Mouse (Mus musculus) neural tube, embryonic 14.5 days (tissue): ENCODE data around the gene Gm26661. TPM values are rescaled to one million over a fixed set of nuclear protein-coding genes. Genes with fewer than 3 reads are reported as not detected.

Source experiments
- ATAC-seq: fragments of 200-750 bp; cut with Nextera tagmentation; 2 replicates; pipeline ENCODE4 v1.8.0; 2017; ENCODE audit warnings: low read depth, mild to moderate bottlenecking, moderate TSS enrichment, moderate library complexity
- H3K27ac ChIP-seq: fragments of 300-500 bp; sonication (generic); 2 replicates; pipeline ENCODE4 v1.5.1; 2014; ENCODE audit warnings: low read depth, mild to moderate bottlenecking, control low read depth, low read length, moderate library complexity, mixed read lengths
- H3K27me3 ChIP-seq: fragments of 300-500 bp; sonication (generic); 2 replicates; pipeline ENCODE4 v1.6.1; 2014; ENCODE audit warnings: low read length; ENCODE audit not compliant: control insufficient read depth, insufficient read depth
- H3K36me3 ChIP-seq: fragments of 300-500 bp; sonication (generic); 2 replicates; pipeline ENCODE4 v1.6.1; 2014; ENCODE audit warnings: low read length, mixed read lengths; ENCODE audit not compliant: control insufficient read depth, insufficient read depth
- H3K4me1 ChIP-seq: fragments of 300-500 bp; sonication (generic); 2 replicates; pipeline ENCODE4 v1.6.1; 2014; ENCODE audit warnings: low read length; ENCODE audit not compliant: control insufficient read depth, insufficient read depth
- H3K4me2 ChIP-seq: fragments of 300-500 bp; sonication (generic); 2 replicates; pipeline ENCODE4 v1.6.1; 2014; ENCODE audit warnings: mild to moderate bottlenecking, low read depth, low read length, control low read depth
- H3K4me3 ChIP-seq: fragments of 300-500 bp; sonication (generic); 2 replicates; pipeline ENCODE4 v1.5.1; 2014; ENCODE audit warnings: low read depth, low read length, control low read depth, mixed read lengths
- H3K9ac ChIP-seq: fragments of 300-500 bp; sonication (generic); replicated peaks from 2 replicates; pipeline ENCODE4 v1.6.1; 2014; ENCODE audit warnings: low read depth, mild to moderate bottlenecking, control low read depth, low read length, mixed read lengths
- H3K9me3 ChIP-seq: fragments of 300-500 bp; sonication (generic); 2 replicates; pipeline ENCODE4 v1.6.1; 2016; ENCODE audit warnings: low read length; ENCODE audit not compliant: control insufficient read depth
- WGBS: fragments of 180-500 bp; shearing (Covaris S2); extraction: QIAGEN DNeasy Blood & Tissue Kit; methylation state at CpG from one replicate; pipeline ENCODE4 v1.1.7; 2014; 5-methylcytosine and 5-hydroxymethylcytosine counted together
- polyA plus RNA-seq: library from polyadenylated mRNA; unstranded; fragments of >200 nt; fragmentation: Nextera tagmentation; extraction: Ambion mirVana; gene quantifications from 2 replicates; pipeline ENCODE4 v1.2.1, GENCODE M21; 2014

The Gm26661 gene
- polyA plus RNA-seq: not detected in 2 replicates

- no peaks in the 10 kb centered on the region for H3K9me3 ChIP-seq
- peak; percentile 89 for ATAC-seq
- H3K4me3 ChIP-seq: peak within 1 kb of the TSS; percentile 34
- peak within 1 kb of the TSS; percentile 76 for H3K4me2 ChIP-seq
- H3K27me3 ChIP-seq: no peaks in the 10 kb centered on the region
- H3K27ac ChIP-seq: no peak within 1 kb of the TSS
- peak within 1 kb of the TSS; percentile 39 for H3K9ac ChIP-seq
- H3K36me3 ChIP-seq: no peaks in the 10 kb centered on the region
- H3K4me1 ChIP-seq: peaks cover 8% of the 10 kb centered on the region; the same call in 1 of the 2 replicates
- 3% methylated on average over 30 of the region's 30 CpGs for WGBS
Measured at GRCm38 (mm10) chr14:7791532-7792159, at the start of gene Gm26661. TSS of gene Gm26661 (plus strand) at chr14:7791587.

DNA sequence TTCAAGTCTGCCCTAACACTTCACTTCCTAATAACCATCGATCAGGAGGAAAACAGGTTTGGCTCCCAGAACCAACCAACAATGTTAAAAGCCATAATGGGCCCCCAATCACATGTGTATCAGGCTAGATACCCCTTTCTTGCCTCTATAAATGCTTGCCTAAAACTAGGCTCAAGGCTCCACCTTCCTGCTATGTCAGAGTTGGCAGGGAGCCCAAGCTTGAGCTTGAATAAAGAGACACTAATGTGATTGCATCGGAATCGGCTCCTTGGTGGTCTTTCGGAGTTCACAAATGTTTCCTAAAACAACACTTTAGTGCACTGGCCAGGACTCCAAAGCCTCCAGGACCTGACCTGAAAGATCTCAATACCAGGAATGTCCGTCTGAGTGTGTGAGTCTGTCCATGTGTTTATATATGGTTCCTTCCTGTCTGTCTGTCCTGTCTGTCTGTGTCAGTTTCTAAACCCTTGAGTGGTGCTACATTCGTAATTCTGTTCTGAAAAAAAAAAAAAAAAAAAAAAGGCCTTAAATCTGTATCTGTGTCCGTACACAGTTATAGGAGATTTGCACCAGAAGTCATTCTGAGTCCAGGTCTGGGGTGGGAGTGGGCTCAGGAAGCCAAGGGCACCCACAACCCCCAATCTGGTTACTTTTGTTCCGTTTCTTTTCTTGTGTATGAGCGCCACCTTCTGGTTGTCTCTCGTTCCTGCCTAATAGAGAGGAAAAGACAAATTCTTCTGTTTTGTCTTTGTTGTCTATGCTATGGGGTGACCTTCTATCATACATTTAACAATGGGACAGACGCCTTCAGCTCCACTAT is 42.2 kb upstream of the Gm26661 start:
- Histone ChIP-seq H3K4me1 (no peaks in the 10 kb centered on the region), H3K27me3 (no peaks in the 10 kb centered on the region), H3K4me3 (peak overlapping the region; percentile 12; the same call in 1 of the 2 replicates), H3K9me3 (no peaks in the 10 kb centered on the region), H3K4me2 (peak overlapping the region; percentile 41), H3K9ac (peak overlapping the region; percentile 39; the same call in 1 of the 2 replicates), H3K36me3 (no peaks in the 10 kb centered on the region), H3K27ac (peak overlapping the region; percentile 67)
- peak; percentile 96 for ATAC-seq
- 28% methylated on average over 11 of the region's 11 CpGs for WGBS

DNA sequence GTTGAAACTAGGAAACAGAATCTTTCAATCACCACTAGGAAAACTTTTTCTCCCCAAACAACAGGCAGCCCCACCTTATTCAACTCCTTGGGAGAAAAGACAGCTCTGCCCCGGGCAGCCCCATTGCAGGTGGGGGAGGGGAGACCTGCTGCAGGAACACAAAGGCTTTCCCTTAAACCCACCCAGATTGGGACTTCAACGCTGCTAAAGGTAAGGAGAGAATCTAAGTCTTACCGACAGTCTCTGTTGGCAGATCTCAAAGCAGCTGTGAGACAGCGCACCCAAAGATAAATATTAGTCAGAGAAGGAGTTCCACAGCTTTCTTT is 41.7 kb upstream of the Gm26661 start:
- WGBS: 10% methylated on average over 4 of the region's 4 CpGs
- Histone ChIP-seq H3K27me3 (no peaks in the 10 kb centered on the region), H3K36me3 (no peaks in the 10 kb centered on the region), H3K4me3 (peak overlapping the region; percentile 12; the same call in 1 of the 2 replicates), H3K9me3 (no peaks in the 10 kb centered on the region), H3K9ac (peak overlapping the region; percentile 39; the same call in 1 of the 2 replicates), H3K27ac (peak overlapping the region; percentile 67), H3K4me1 (no peaks in the 10 kb centered on the region), H3K4me2 (peak overlapping the region; percentile 41)
- peak; percentile 92 for ATAC-seq

DNA sequence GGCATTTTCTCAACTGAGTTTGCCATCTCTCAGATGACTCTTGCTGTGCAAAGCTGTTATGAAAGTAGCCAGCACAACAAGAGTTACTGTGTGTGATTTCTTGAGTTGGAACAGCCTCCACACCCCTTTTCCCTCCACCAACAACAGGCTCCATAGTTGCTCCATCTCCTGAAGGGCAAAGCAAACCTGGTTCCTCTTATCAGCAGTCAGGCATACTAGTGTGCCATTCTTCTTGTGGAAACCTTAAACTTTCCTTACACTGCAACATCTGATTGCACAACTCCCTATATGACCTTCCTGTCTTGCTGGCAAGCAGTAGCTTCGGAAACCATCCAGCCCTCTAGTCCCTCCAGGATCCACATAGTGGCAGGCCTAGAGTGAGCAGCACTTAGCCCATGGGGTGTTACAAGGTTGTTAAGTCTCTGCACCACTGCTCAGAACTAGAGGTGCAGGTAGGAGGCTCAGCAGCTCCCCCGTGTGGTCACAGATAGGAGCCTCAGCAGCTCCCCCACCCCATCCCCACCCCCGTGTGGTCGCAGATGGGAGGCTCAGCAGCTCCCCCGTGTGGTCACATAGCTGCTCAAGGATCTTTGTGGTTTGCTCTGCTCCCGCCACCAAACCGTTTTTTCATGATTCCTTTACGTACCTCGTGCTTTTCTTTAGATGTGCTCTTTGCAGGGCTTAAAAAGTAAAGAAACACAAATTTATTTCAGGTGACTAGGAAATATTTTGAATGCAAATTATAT is 25.6 kb upstream of the Gm26661 start:
- H3K4me3 ChIP-seq: no peak overlapping the region
- no peak overlapping the region for H3K4me2 ChIP-seq
- no peak overlapping the region for H3K27ac ChIP-seq
- H3K9ac ChIP-seq: no peak overlapping the region
- WGBS: 14% methylated on average over 9 of the region's 9 CpGs
- H3K4me1 ChIP-seq: no peaks in the 10 kb centered on the region
- H3K9me3 ChIP-seq: no peaks in the 10 kb centered on the region
- H3K27me3 ChIP-seq: no peaks in the 10 kb centered on the region
- peak; percentile 91 for ATAC-seq
- H3K36me3 ChIP-seq: no peaks in the 10 kb centered on the region

DNA sequence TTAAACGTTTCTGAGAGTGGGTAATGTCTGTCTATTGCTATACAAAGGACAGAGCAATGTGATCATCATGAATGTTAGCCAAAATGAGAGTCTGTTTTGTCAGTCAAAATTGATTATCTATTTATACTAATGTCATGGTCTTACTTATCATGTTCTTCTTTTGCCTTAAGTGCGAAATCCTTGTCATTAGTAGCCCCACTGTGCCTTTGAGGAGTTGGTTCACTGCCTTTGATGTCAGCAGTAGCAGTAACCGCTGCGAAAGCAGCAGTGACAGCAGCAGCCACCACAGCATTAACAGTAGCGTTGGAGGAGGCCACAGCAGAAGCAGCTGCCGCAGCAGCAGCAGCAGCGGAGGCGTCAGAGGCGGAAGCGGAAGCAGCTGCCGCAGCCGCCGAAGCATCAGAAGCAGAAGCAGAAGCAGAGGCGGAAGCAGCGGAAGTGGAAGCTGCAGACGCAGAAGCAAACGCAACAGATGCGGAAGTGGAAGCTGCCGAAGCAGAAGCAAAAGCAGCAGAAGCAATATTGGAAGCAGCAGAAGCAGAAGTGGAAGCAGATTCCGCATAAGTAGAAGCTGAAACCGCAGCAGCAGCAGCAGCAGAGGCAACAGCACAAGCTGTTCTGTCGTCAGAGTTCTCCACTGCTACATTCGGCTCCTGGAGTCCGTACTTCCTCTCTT is 17.5 kb upstream of the Gm26661 start:
- ATAC-seq: peak; percentile 91

GRCm38 (mm10) chr14:7786073-7786472 is 5.3 kb upstream of the Gm26661 start:
- H3K27ac ChIP-seq: no peak overlapping the region
- no peak overlapping the region for H3K9ac ChIP-seq
- H3K4me3 ChIP-seq: no peak overlapping the region
- 38% methylated on average over 13 of the region's 13 CpGs for WGBS
- H3K4me2 ChIP-seq: no peak overlapping the region
- no peak for ATAC-seq
- H3K27me3 ChIP-seq: no peaks in the 10 kb centered on the region
- H3K36me3 ChIP-seq: no peaks in the 10 kb centered on the region
- H3K9me3 ChIP-seq: no peaks in the 10 kb centered on the region
- H3K4me1 ChIP-seq: no peaks in the 10 kb centered on the region; the same call in 1 of the 2 replicates

More for the DNA sequence above, 17.5 kb upstream of the Gm26661 start:
- H3K4me2 ChIP-seq: peak overlapping the region; percentile 35
- H3K9me3 ChIP-seq: no peaks in the 10 kb centered on the region
- peak overlapping the region; percentile 8; the same call in 1 of the 2 replicates for H3K9ac ChIP-seq
- no peaks in the 10 kb centered on the region for H3K27me3 ChIP-seq
- peak overlapping the region; percentile 40; the same call in 1 of the 2 replicates for H3K27ac ChIP-seq
- no peaks in the 10 kb centered on the region for H3K36me3 ChIP-seq
- 41% methylated on average over 24 of the region's 24 CpGs for WGBS
- H3K4me3 ChIP-seq: peak overlapping the region; percentile 32
- H3K4me1 ChIP-seq: no peaks in the 10 kb centered on the region

DNA sequence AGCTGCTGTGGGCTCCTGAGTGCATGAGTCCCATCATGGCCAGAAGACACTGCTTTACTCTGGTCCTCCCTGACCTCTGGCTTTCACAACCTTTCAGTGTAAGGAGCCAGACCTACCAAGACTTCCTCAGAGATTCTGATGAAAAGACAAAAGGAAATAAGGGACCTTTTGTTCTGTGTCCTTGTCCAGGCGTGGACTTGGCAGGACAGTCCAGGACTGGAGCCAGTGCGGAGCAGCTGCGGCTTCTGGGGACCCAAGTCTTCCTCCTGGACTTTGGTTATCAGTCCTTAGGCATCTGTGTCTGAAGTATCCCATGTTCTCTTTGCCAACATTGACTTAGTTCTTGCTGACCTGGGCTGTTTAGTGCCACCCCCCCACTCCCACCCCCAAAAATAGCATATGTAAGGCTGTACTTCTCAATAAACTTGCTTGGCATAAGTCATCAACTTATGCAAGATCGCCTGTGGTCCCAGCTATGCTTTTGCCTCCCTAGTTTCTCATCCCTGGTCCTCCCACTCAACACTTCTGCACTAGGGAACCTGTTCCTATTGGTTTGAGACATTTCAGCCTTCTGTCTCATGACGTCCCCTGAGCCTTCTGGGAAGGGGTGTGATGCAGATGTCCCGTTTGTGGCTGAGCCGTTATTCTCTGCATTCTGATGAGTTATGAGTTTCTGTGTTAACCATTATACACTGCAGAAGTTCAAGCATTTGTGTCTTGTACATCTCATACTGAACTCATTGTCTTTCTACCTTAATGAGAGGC is 1.9 kb upstream of the Gm26661 start:
- no peaks in the 10 kb centered on the region for H3K27me3 ChIP-seq
- no peak overlapping the region for H3K27ac ChIP-seq
- peaks cover 8% of the 10 kb centered on the region; the same call in 1 of the 2 replicates for H3K4me1 ChIP-seq
- WGBS: 78% methylated on average over 7 of the region's 7 CpGs
- H3K4me3 ChIP-seq: no peak overlapping the region
- H3K9ac ChIP-seq: no peak overlapping the region
- no peak for ATAC-seq
- no peak overlapping the region for H3K4me2 ChIP-seq
- no peaks in the 10 kb centered on the region for H3K9me3 ChIP-seq
- no peaks in the 10 kb centered on the region for H3K36me3 ChIP-seq

- Histone ChIP-seq H3K27ac (no peak overlapping the region), H3K9me3 (no peaks in the 10 kb centered on the region), H3K4me1 (peaks cover 8% of the 10 kb centered on the region; the same call in 1 of the 2 replicates), H3K36me3 (no peaks in the 10 kb centered on the region), H3K4me3 (peak overlapping the region; percentile 34), H3K27me3 (no peaks in the 10 kb centered on the region), H3K9ac (peak overlapping the region; percentile 39), H3K4me2 (peak overlapping the region; percentile 76)
- 14% methylated on average over 19 of the region's 19 CpGs for WGBS
- ATAC-seq: no peak
Measured at GRCm38 (mm10) chr14:7791061-7791531, 291 bp upstream of the Gm26661 start.
